Mouse (Mus musculus): ENCODE measurements around the gene Atp6v1g3. TPM values are rescaled to one million over a fixed set of nuclear protein-coding genes. Genes with fewer than 3 reads are reported as not detected.

The Atp6v1g3 gene
- total and polyA plus RNA-seq, 2 experiments from 2014 or later = not detected

GRCm38 (mm10) chr1:138288721-138289120 lies 15.2 kb downstream of the Atp6v1g3 start:
- Histone ChIP-seq H3K36me3 (ENCODE audit: insufficient read depth) (no peaks in the 10 kb centered on the region), H3K4me2 (ENCODE audit: low read depth) (no peak overlapping the region), H3K9ac (no peak overlapping the region), H3K4me1 (ENCODE audit: insufficient read depth) (peaks cover 6% of the 10 kb centered on the region; the same call in 1 of the 2 replicates), H3K27me3 (ENCODE audit: insufficient read depth, low read length) (no peaks in the 10 kb centered on the region), H3K27ac (ENCODE audit: low read depth, low read length) (no peak overlapping the region), H3K4me3 (ENCODE audit: low read depth, low read length) (no peak overlapping the region), H3K9me3 (ENCODE audit: low read length) (no peaks in the 10 kb centered on the region)
- ATAC-seq (no peak), DNase-seq (no peak)
- 63% methylated on average over 1 of the region's 1 CpGs for WGBS
- TF ChIP-seq CTCF (IDR thresholded peaks at IDR 0.05; ENCODE audit: low read depth) = no peak

- 26% methylated on average over 7 of the region's 7 CpGs for WGBS
- Histone ChIP-seq H3K27ac (ENCODE audit: low read depth, low read length) (peak overlapping the region; percentile 75), H3K4me1 (ENCODE audit: insufficient read depth) (peaks cover 6% of the 10 kb centered on the region; the same call in 1 of the 2 replicates), H3K4me2 (ENCODE audit: low read depth) (no peak overlapping the region), H3K4me3 (ENCODE audit: low read depth, low read length) (no peak overlapping the region), H3K9me3 (ENCODE audit: low read length) (no peaks in the 10 kb centered on the region), H3K27me3 (ENCODE audit: insufficient read depth, low read length) (no peaks in the 10 kb centered on the region), H3K36me3 (ENCODE audit: insufficient read depth) (no peaks in the 10 kb centered on the region), H3K9ac (no peak overlapping the region)
- ATAC-seq (peak; percentile 89), DNase-seq (peak; percentile 69)
- TF ChIP-seq CTCF (IDR thresholded peaks at IDR 0.05; ENCODE audit: low read depth) = no peak
Measured at GRCm38 (mm10) chr1:138289455-138290425, 16.2 kb downstream of the Atp6v1g3 start.

GRCm38 (mm10) chr1:138291463-138291862 lies 17.9 kb downstream of the Atp6v1g3 start:
- Histone ChIP-seq H3K4me3 (ENCODE audit: low read depth, low read length) (no peak overlapping the region), H3K4me2 (ENCODE audit: low read depth) (no peak overlapping the region), H3K36me3 (ENCODE audit: insufficient read depth) (no peaks in the 10 kb centered on the region), H3K27me3 (ENCODE audit: insufficient read depth, low read length) (no peaks in the 10 kb centered on the region), H3K9ac (no peak overlapping the region), H3K27ac (ENCODE audit: low read depth, low read length) (no peak overlapping the region), H3K9me3 (ENCODE audit: low read length) (no peaks in the 10 kb centered on the region), H3K4me1 (ENCODE audit: insufficient read depth) (peaks cover 6% of the 10 kb centered on the region; the same call in 1 of the 2 replicates)
- WGBS = 90% methylated on average over 5 of the region's 5 CpGs
- DNase-seq (no peak), ATAC-seq (no peak)
- TF ChIP-seq CTCF (IDR thresholded peaks at IDR 0.05; ENCODE audit: low read depth) = no peak

GRCm38 (mm10) chr1:138294487-138294886 lies 20.9 kb downstream of the Atp6v1g3 start:
- 88% methylated on average over 5 of the region's 5 CpGs for WGBS
- TF ChIP-seq CTCF (IDR thresholded peaks at IDR 0.05; ENCODE audit: low read depth) = no peak
- no peak for ATAC-seq

GRCm38 (mm10) chr1:138298156-138298555 lies 24.6 kb downstream of the Atp6v1g3 start:
- Histone ChIP-seq H3K9me3 (ENCODE audit: low read length) (no peaks in the 10 kb centered on the region), H3K4me2 (ENCODE audit: low read depth) (no peak overlapping the region), H3K27me3 (ENCODE audit: insufficient read depth, low read length) (no peaks in the 10 kb centered on the region), H3K27ac (ENCODE audit: low read depth, low read length) (no peak overlapping the region), H3K4me1 (ENCODE audit: insufficient read depth) (no peaks in the 10 kb centered on the region), H3K4me3 (ENCODE audit: low read depth, low read length) (no peak overlapping the region), H3K9ac (no peak overlapping the region), H3K36me3 (ENCODE audit: insufficient read depth) (no peaks in the 10 kb centered on the region)
- DNase-seq (no peak), ATAC-seq (no peak)
- WGBS = 84% methylated on average over 2 of the region's 2 CpGs
- no peak for TF ChIP-seq CTCF (IDR thresholded peaks at IDR 0.05; ENCODE audit: low read depth)

More at GRCm38 (mm10) chr1:138294487-138294886, 20.9 kb downstream of the Atp6v1g3 start:
- Histone ChIP-seq H3K4me2 (ENCODE audit: low read depth) (no peak overlapping the region), H3K27ac (ENCODE audit: low read depth, low read length) (no peak overlapping the region), H3K27me3 (ENCODE audit: insufficient read depth, low read length) (no peaks in the 10 kb centered on the region), H3K36me3 (ENCODE audit: insufficient read depth) (no peaks in the 10 kb centered on the region), H3K4me3 (ENCODE audit: low read depth, low read length) (no peak overlapping the region), H3K9me3 (ENCODE audit: low read length) (no peaks in the 10 kb centered on the region), H3K9ac (no peak overlapping the region), H3K4me1 (ENCODE audit: insufficient read depth) (peaks cover 6% of the 10 kb centered on the region; the same call in 1 of the 2 replicates)
- DNase-seq = no peak

GRCm38 (mm10) chr1:138299576-138299975 lies 26.0 kb downstream of the Atp6v1g3 start:
- Histone ChIP-seq H3K9ac (no peak overlapping the region), H3K9me3 (ENCODE audit: low read length) (no peaks in the 10 kb centered on the region), H3K4me2 (ENCODE audit: low read depth) (no peak overlapping the region), H3K36me3 (ENCODE audit: insufficient read depth) (no peaks in the 10 kb centered on the region), H3K4me1 (ENCODE audit: insufficient read depth) (no peaks in the 10 kb centered on the region), H3K27ac (ENCODE audit: low read depth, low read length) (no peak overlapping the region), H3K4me3 (ENCODE audit: low read depth, low read length) (no peak overlapping the region), H3K27me3 (ENCODE audit: insufficient read depth, low read length) (no peaks in the 10 kb centered on the region)
- 72% methylated on average over 4 of the region's 4 CpGs for WGBS
- no peak for DNase-seq
- TF ChIP-seq CTCF (IDR thresholded peaks at IDR 0.05; ENCODE audit: low read depth) = no peak
- ATAC-seq = no peak

GRCm38 (mm10) chr1:138301920-138302319 lies 28.4 kb downstream of the Atp6v1g3 start:
- Histone ChIP-seq H3K9ac (no peak overlapping the region), H3K4me2 (ENCODE audit: low read depth) (no peak overlapping the region), H3K27me3 (ENCODE audit: insufficient read depth, low read length) (no peaks in the 10 kb centered on the region), H3K4me1 (ENCODE audit: insufficient read depth) (no peaks in the 10 kb centered on the region), H3K27ac (ENCODE audit: low read depth, low read length) (no peak overlapping the region), H3K36me3 (ENCODE audit: insufficient read depth) (no peaks in the 10 kb centered on the region), H3K9me3 (ENCODE audit: low read length) (no peaks in the 10 kb centered on the region), H3K4me3 (ENCODE audit: low read depth, low read length) (no peak overlapping the region)
- TF ChIP-seq CTCF (IDR thresholded peaks at IDR 0.05; ENCODE audit: low read depth) = no peak
- DNase-seq = no peak
- ATAC-seq = no peak
- WGBS = 91% methylated on average over 5 of the region's 5 CpGs

All from forebrain, postnatal 0 days (tissue).